Mouse (Mus musculus) heart, postnatal 0 days (tissue): ENCODE data around the gene Neurl3.

ENCODE experiments used
- CTCF ChIP-seq: IDR thresholded peaks from 2 replicates; pipeline ENCODE4 v1.5.1; 2016; ENCODE audit warnings: antibody characterized with exemption, control low read depth, low read depth
- EP300 ChIP-seq: IDR thresholded peaks from 2 replicates; pipeline ENCODE4 v1.6.1; 2016; ENCODE audit warnings: antibody characterized with exemption, low read depth

DNA sequence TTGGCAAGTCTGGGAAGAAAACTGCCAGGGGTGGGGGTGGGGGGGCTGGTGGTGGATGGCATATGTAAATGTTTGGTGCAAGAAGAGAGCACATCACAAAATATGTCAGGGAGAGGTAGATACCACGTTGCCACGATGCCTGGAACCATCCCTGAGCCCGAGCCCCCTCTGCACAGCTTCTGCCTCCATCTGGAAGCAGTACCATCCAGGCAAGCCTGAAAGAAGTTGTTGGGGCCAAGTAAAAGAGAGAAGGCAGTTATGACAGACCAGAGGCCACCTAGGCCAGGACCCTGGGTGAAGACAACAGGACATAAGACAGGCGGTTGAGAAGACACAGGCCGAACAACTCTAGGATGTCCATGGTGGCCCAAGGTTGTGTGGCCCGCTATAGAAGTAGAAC is 26.0 kb upstream of the Neurl3 start:
- no peak for TF ChIP-seq CTCF
- no peak for TF ChIP-seq EP300
